Mouse (Mus musculus): ENCODE results near the gene Pitpnm2. TPM values are rescaled to one million over a fixed set of nuclear protein-coding genes. Genes with fewer than 3 reads are reported as not detected.

Pitpnm2 gene
- polyA plus RNA-seq, 1 experiment from 2014 or later: 10.2 TPM

Other genes starting within 250 kb of the Pitpnm2 start
- 47.6 and 47.7 TPM in 2 replicates for gene Vps37b, start 217.5 kb downstream of the Pitpnm2 start, polyA plus RNA-seq (2014; fragmentation: Nextera tagmentation; extraction: Ambion mirVana)
- gene Abcb9, start 154.0 kb downstream of the Pitpnm2 start, polyA plus RNA-seq (2014; fragmentation: Nextera tagmentation; extraction: Ambion mirVana): 0.81 and 0.97 TPM in 2 replicates
- gene Ogfod2, start 137.5 kb downstream of the Pitpnm2 start, polyA plus RNA-seq (2014; fragmentation: Nextera tagmentation; extraction: Ambion mirVana): 15.0 and 15.6 TPM in 2 replicates
- 63.0 and 66.2 TPM in 2 replicates for gene Arl6ip4, start 133.7 kb downstream of the Pitpnm2 start, polyA plus RNA-seq (2014; fragmentation: Nextera tagmentation; extraction: Ambion mirVana)
- gene Mphosph9, start 78.2 kb upstream of the Pitpnm2 start, polyA plus RNA-seq (2014; fragmentation: Nextera tagmentation; extraction: Ambion mirVana): 11.7 and 14.4 TPM in 2 replicates
- gene 2810006K23Rik, start 78.3 kb upstream of the Pitpnm2 start, polyA plus RNA-seq (2014; fragmentation: Nextera tagmentation; extraction: Ambion mirVana): 14.3 and 15.5 TPM in 2 replicates
- gene Cdk2ap1, start 113.3 kb upstream of the Pitpnm2 start, polyA plus RNA-seq (2014; fragmentation: Nextera tagmentation; extraction: Ambion mirVana): 133 and 135 TPM in 2 replicates
- 67.3 and 68.1 TPM in 2 replicates for gene Sbno1, start 176.2 kb upstream of the Pitpnm2 start, polyA plus RNA-seq (2014; fragmentation: Nextera tagmentation; extraction: Ambion mirVana)
- 86.6 and 87.8 TPM in 2 replicates for gene Kmt5a, start 190.2 kb upstream of the Pitpnm2 start, polyA plus RNA-seq (2014; fragmentation: Nextera tagmentation; extraction: Ambion mirVana)
- gene Rilpl2, start 228.6 kb upstream of the Pitpnm2 start, polyA plus RNA-seq (2014; fragmentation: Nextera tagmentation; extraction: Ambion mirVana): 14.0 and 17.1 TPM in 2 replicates
- gene Snrnp35, start 233.4 kb upstream of the Pitpnm2 start, polyA plus RNA-seq (2014; fragmentation: Nextera tagmentation; extraction: Ambion mirVana): 9.6 and 11.5 TPM in 2 replicates